Mouse (Mus musculus) kidney, embryonic 14.5 days (tissue): ENCODE measurements around the gene Mon2. TPM values are rescaled to one million over a fixed set of nuclear protein-coding genes. Genes with fewer than 3 reads are reported as not detected.

Experiments
- ATAC-seq: fragments of 200-750 bp; cut with Nextera tagmentation; 2 replicates; pipeline ENCODE4 v1.8.0; 2017; ENCODE audit warnings: moderate number of reproducible peaks, mild to moderate bottlenecking, moderate TSS enrichment, moderate library complexity; ENCODE audit not compliant: low FRiP score, low TSS enrichment
- H3K27ac ChIP-seq: fragments of 300-500 bp; sonication (generic); 2 replicates; pipeline ENCODE4 v1.5.1; 2014; ENCODE audit warnings: low read depth, mild to moderate bottlenecking, low read length, moderate library complexity, mixed read lengths
- H3K27me3 ChIP-seq: fragments of 300-500 bp; sonication (generic); 2 replicates; pipeline ENCODE4 v1.6.1; 2014; ENCODE audit warnings: mild to moderate bottlenecking, low read length; ENCODE audit not compliant: control insufficient read depth, insufficient read depth
- H3K36me3 ChIP-seq: fragments of 300-500 bp; sonication (generic); 2 replicates; pipeline ENCODE4 v1.6.1; 2014; ENCODE audit warnings: low read length, mixed read lengths; ENCODE audit not compliant: control insufficient read depth, insufficient read depth
- H3K4me1 ChIP-seq: fragments of 300-500 bp; sonication (generic); 2 replicates; pipeline ENCODE4 v1.6.1; 2014; ENCODE audit warnings: low read length, mixed read lengths; ENCODE audit not compliant: control insufficient read depth, insufficient read depth
- H3K4me2 ChIP-seq: fragments of 300-500 bp; sonication (generic); replicated peaks from 2 replicates; pipeline ENCODE4 v1.6.1; 2014; ENCODE audit warnings: low read depth, mild to moderate bottlenecking, low read length
- H3K4me3 ChIP-seq: fragments of 300-500 bp; sonication (generic); 2 replicates; pipeline ENCODE4 v1.5.1; 2014; ENCODE audit warnings: mild to moderate bottlenecking, low read length
- H3K9ac ChIP-seq: fragments of 300-500 bp; sonication (generic); 2 replicates; pipeline ENCODE4 v1.6.1; 2014; ENCODE audit warnings: low read depth, mild to moderate bottlenecking, low read length, moderate library complexity
- H3K9me3 ChIP-seq: fragments of 300-500 bp; sonication (generic); 2 replicates; pipeline ENCODE4 v1.6.1; 2016; ENCODE audit warnings: low read length; ENCODE audit not compliant: control insufficient read depth
- WGBS: fragments of 180-500 bp; shearing (Covaris S2); extraction: QIAGEN DNeasy Blood & Tissue Kit; methylation state at CpG from one replicate; pipeline ENCODE4 v1.1.7; 2014; 5-methylcytosine and 5-hydroxymethylcytosine counted together
- polyA plus RNA-seq: library from polyadenylated mRNA; unstranded; fragments of >200 nt; fragmentation: Nextera tagmentation; extraction: Ambion mirVana; gene quantifications from 2 replicates; pipeline ENCODE4 v1.2.1, GENCODE M21; 2014

Gene Mon2
- polyA plus RNA-seq, 1 experiment from 2014 or later, result 40.8 TPM

- no peak overlapping the region for H3K9ac ChIP-seq
- no peak for ATAC-seq
- no peaks in the 10 kb centered on the region for H3K4me1 ChIP-seq
- H3K27me3 ChIP-seq, result no peaks in the 10 kb centered on the region
- no peaks in the 10 kb centered on the region for H3K9me3 ChIP-seq
- no peak overlapping the region for H3K4me2 ChIP-seq
- 68% methylated on average over 9 of the region's 9 CpGs for WGBS
- no peak overlapping the region for H3K4me3 ChIP-seq
- no peak overlapping the region for H3K27ac ChIP-seq
- H3K36me3 ChIP-seq, result no peaks in the 10 kb centered on the region
These were observed 8.0 kb upstream of the Mon2 start for GRCm38 (mm10) chr10:123084307-123084706.

GRCm38 (mm10) chr10:123075751-123076242 lies 508 bp downstream of the Mon2 start:
- Histone ChIP-seq H3K27ac (peak overlapping the region; percentile 32; the same call in 1 of the 2 replicates), H3K27me3 (no peaks in the 10 kb centered on the region), H3K9ac (peak overlapping the region; percentile 91), H3K4me1 (peaks cover 8% of the 10 kb centered on the region; the same call in 1 of the 2 replicates), H3K9me3 (no peaks in the 10 kb centered on the region), H3K4me2 (peak overlapping the region; percentile 78), H3K4me3 (peak overlapping the region; percentile 96), H3K36me3 (no peaks in the 10 kb centered on the region)
- WGBS, result 1% methylated on average over 43 of the region's 48 CpGs
- ATAC-seq, result peak; percentile 73

DNA sequence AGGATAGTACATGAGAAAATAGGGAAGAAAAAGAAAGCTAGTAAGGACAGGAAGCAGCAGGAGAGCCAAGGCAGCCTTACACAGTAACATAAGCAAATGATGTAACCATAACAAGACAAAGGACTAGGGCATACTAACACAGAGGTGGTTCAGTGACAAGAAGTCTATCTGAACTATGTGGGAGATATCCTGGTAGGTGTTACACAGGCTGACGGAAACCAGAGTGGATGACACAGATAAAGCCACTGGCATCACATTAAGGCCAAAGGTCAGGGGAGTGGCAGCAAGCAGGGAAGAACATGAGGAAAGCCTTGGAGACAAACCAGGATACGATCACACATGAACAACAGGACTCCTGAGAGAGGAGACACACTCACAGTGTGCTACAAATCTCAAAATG lies 4.3 kb downstream of the Mon2 start:
- Histone ChIP-seq H3K9ac (no peak overlapping the region), H3K9me3 (0 out of 2 replicates have a peak, but pooled peaks cover 3% of the 10 kb centered on the region), H3K36me3 (peaks cover 5% of the 10 kb centered on the region; the same call in 1 of the 2 replicates), H3K4me3 (no peak overlapping the region), H3K27ac (no peak overlapping the region), H3K4me2 (no peak overlapping the region), H3K4me1 (peaks cover 8% of the 10 kb centered on the region; the same call in 1 of the 2 replicates), H3K27me3 (no peaks in the 10 kb centered on the region)
- WGBS, result 87% methylated on average over 2 of the region's 2 CpGs
- ATAC-seq, result no peak

DNA sequence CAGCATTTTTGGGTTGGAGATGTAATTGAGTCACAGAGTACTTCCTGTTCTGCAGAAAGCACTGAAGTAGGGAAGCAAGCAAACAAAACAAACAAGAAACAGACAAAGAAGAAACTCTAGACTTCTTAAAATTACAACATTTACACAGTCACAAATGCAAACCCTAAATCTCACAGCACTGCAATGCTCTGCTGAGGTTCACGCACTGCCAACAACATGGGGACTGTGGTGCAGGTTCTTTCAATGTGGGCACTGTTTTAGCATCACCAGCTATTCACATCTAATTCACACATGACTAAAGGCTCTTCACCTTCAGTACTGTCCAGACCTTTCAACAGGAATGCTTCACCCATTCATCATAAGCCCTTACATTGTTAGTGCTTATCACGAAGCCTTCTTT lies 13.3 kb downstream of the Mon2 start:
- Histone ChIP-seq H3K9ac (no peak overlapping the region), H3K36me3 (peaks cover 5% of the 10 kb centered on the region; the same call in 1 of the 2 replicates), H3K4me2 (no peak overlapping the region), H3K9me3 (no peaks in the 10 kb centered on the region), H3K4me3 (no peak overlapping the region), H3K27me3 (no peaks in the 10 kb centered on the region), H3K27ac (no peak overlapping the region), H3K4me1 (no peaks in the 10 kb centered on the region)
- ATAC-seq, result no peak
- 96% methylated on average over 2 of the region's 2 CpGs for WGBS

GRCm38 (mm10) chr10:123060831-123061230 lies 15.5 kb downstream of the Mon2 start:
- WGBS, result 95% methylated on average over 6 of the region's 6 CpGs

GRCm38 (mm10) chr10:123057082-123057481 lies 19.2 kb downstream of the Mon2 start:
- H3K36me3 ChIP-seq, result peaks cover 8% of the 10 kb centered on the region; the same call in 1 of the 2 replicates
- H3K9me3 ChIP-seq, result no peaks in the 10 kb centered on the region
- H3K27ac ChIP-seq, result no peak overlapping the region
- 89% methylated on average over 1 of the region's 1 CpGs for WGBS
- H3K9ac ChIP-seq, result no peak overlapping the region
- H3K4me2 ChIP-seq, result no peak overlapping the region
- no peak for ATAC-seq
- no peaks in the 10 kb centered on the region for H3K4me1 ChIP-seq
- no peaks in the 10 kb centered on the region for H3K27me3 ChIP-seq
- no peak overlapping the region for H3K4me3 ChIP-seq

More at GRCm38 (mm10) chr10:123060831-123061230, 15.5 kb downstream of the Mon2 start:
- Histone ChIP-seq H3K9me3 (no peaks in the 10 kb centered on the region), H3K27ac (no peak overlapping the region), H3K4me1 (no peaks in the 10 kb centered on the region), H3K27me3 (no peaks in the 10 kb centered on the region), H3K4me2 (no peak overlapping the region), H3K4me3 (no peak overlapping the region), H3K9ac (no peak overlapping the region), H3K36me3 (peaks cover 8% of the 10 kb centered on the region; the same call in 1 of the 2 replicates)
- no peak for ATAC-seq

GRCm38 (mm10) chr10:123056463-123056862 lies 19.8 kb downstream of the Mon2 start:
- Histone ChIP-seq H3K27ac (no peak overlapping the region), H3K4me2 (no peak overlapping the region), H3K9me3 (no peaks in the 10 kb centered on the region), H3K4me1 (no peaks in the 10 kb centered on the region), H3K9ac (no peak overlapping the region), H3K4me3 (no peak overlapping the region), H3K36me3 (peaks cover 8% of the 10 kb centered on the region; the same call in 1 of the 2 replicates), H3K27me3 (no peaks in the 10 kb centered on the region)
- WGBS, result 79% methylated on average over 10 of the region's 10 CpGs
- ATAC-seq, result no peak

GRCm38 (mm10) chr10:123055205-123056000 lies 20.9 kb downstream of the Mon2 start:
- H3K36me3 ChIP-seq, result peaks cover 8% of the 10 kb centered on the region; the same call in 1 of the 2 replicates
- H3K27ac ChIP-seq, result no peak overlapping the region
- H3K4me2 ChIP-seq, result no peak overlapping the region
- H3K4me3 ChIP-seq, result no peak overlapping the region
- no peak for ATAC-seq
- H3K9me3 ChIP-seq, result no peaks in the 10 kb centered on the region
- WGBS, result 86% methylated on average over 9 of the region's 9 CpGs
- no peaks in the 10 kb centered on the region for H3K4me1 ChIP-seq
- H3K27me3 ChIP-seq, result no peaks in the 10 kb centered on the region
- no peak overlapping the region for H3K9ac ChIP-seq

DNA sequence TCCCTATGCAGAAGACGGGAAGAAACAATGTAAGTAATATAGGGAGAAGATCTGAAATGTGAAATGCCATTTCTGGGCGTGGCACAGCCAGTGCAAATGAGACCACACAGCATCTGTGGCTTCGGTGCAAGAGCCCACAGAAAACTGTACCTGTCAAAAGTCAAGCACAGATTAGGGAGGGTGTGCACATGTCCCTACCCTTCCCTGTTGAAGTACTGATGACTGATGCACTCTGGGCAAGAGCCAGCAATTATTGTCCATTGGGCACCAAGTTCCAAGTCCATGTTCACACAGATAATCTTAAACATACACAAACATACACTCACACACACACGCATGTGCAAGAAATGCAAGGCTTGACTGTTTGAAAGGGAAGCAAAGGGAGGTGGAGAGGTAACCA lies 22.7 kb downstream of the Mon2 start:
- 87% methylated on average over 4 of the region's 4 CpGs for WGBS
- no peak overlapping the region for H3K4me3 ChIP-seq
- no peak for ATAC-seq

More for the DNA sequence above, 22.7 kb downstream of the Mon2 start:
- H3K27ac ChIP-seq, result no peak overlapping the region
- 0 out of 2 replicates have a peak, but pooled peaks cover under 1% of the 10 kb centered on the region for H3K4me1 ChIP-seq
- H3K4me2 ChIP-seq, result no peak overlapping the region
- peaks cover 8% of the 10 kb centered on the region; the same call in 1 of the 2 replicates for H3K36me3 ChIP-seq
- H3K27me3 ChIP-seq, result no peaks in the 10 kb centered on the region
- H3K9me3 ChIP-seq, result no peaks in the 10 kb centered on the region
- no peak overlapping the region for H3K9ac ChIP-seq
